Mouse (Mus musculus) liver, embryonic 15.5 days (tissue): ENCODE data around the gene Adprm. TPM values are rescaled to one million over a fixed set of nuclear protein-coding genes. Genes with fewer than 3 reads are reported as not detected.

Experiments
- ATAC-seq: fragments of 200-750 bp; cut with Nextera tagmentation; 2 replicates; pipeline ENCODE4 v1.8.0; 2017; ENCODE audit warnings: moderate number of reproducible peaks, mild to moderate bottlenecking, moderate library complexity; ENCODE audit not compliant: insufficient read depth
- H3K27ac ChIP-seq: fragments of 300-500 bp; sonication (generic); replicated peaks from 2 replicates; pipeline ENCODE4 v1.5.1; 2015; ENCODE audit warnings: mild to moderate bottlenecking, inconsistent platforms
- H3K27me3 ChIP-seq: fragments of 300-500 bp; sonication (generic); 2 replicates; pipeline ENCODE4 v1.6.1; 2015; ENCODE audit warnings: mild to moderate bottlenecking, inconsistent platforms
- H3K36me3 ChIP-seq: fragments of 300-500 bp; sonication (generic); replicated peaks from 2 replicates; pipeline ENCODE4 v1.6.1; 2015; ENCODE audit warnings: moderate library complexity, mild to moderate bottlenecking, inconsistent platforms
- H3K4me1 ChIP-seq: fragments of 300-500 bp; sonication (generic); replicated peaks from 2 replicates; pipeline ENCODE4 v1.6.1; 2015; ENCODE audit warnings: inconsistent platforms
- H3K4me2 ChIP-seq: fragments of 300-500 bp; sonication (generic); 2 replicates; pipeline ENCODE4 v1.6.1; 2015; ENCODE audit warnings: moderate library complexity, mild to moderate bottlenecking, inconsistent platforms
- H3K4me3 ChIP-seq: fragments of 300-500 bp; sonication (generic); replicated peaks from 2 replicates; pipeline ENCODE4 v1.5.1; 2015; ENCODE audit warnings: mild to moderate bottlenecking, inconsistent platforms
- H3K9ac ChIP-seq: fragments of 300-500 bp; sonication (generic); 2 replicates; pipeline ENCODE4 v1.6.1; 2015; ENCODE audit warnings: moderate library complexity, mild to moderate bottlenecking, inconsistent platforms
- H3K9me3 ChIP-seq: fragments of 300-500 bp; sonication (generic); replicated peaks from 2 replicates; pipeline ENCODE4 v1.6.1; 2016; ENCODE audit warnings: inconsistent platforms
- WGBS: fragments of 180-500 bp; shearing (Covaris S2); methylation state at CpG from one replicate; pipeline ENCODE4 v1.1.7; 2015; ENCODE audit warnings: mixed read lengths; ENCODE audit not compliant: insufficient replicate concordance; 5-methylcytosine and 5-hydroxymethylcytosine counted together
- polyA plus RNA-seq: library from polyadenylated mRNA; unstranded; fragments of >200 nt; fragmentation: Nextera tagmentation; extraction: Ambion mirVana; gene quantifications from 2 replicates; pipeline ENCODE4 v1.2.1, GENCODE M21; 2015

Gene Adprm
- polyA plus RNA-seq, 1 experiment from 2014 or later, result 10.3 TPM

DNA sequence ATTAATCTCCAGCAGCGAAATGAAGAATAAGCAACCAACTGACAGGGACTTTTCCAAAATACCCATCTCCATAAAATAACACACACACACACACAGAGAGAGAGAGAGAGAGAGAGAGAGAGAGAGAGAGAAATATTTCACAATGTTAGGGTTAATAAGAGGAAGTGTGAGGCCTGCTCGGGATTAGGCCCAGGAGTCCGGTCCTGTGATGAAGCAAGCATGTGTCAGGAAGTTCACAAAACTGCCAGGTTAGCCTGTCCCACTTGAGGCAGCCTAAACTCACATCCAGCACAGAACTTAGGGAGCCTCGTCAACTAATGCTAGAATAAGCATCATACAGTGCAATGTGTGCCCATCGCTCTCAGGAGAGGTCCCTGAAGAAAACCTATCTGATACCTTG is 5.2 kb downstream of the Adprm start:
- 59% methylated on average over 5 of the region's 5 CpGs for WGBS
- no peak for ATAC-seq

DNA sequence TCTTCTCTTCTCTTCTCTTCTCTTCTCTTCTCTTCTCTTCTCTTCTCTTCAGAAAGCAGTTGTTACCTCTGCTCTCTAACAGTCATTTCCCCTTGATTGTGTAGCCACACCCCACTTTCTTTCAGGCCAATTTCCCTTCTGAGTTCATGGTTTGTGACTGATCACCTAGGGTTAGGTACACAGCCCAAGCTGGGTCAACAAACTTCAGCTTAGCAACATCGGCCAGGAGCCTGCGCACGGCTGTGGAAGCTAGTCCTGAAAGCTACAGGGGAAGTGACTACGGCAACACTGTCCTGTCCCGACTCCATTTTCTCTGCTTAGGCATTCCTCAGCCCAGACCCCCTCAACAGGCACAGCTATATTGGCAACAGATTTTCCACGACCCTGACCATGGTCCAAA is 7.4 kb downstream of the Adprm start:
- peak; percentile 75 for ATAC-seq
- no peak overlapping the region for H3K4me3 ChIP-seq
- 0 out of 2 replicates have a peak overlapping the region, but pooled peaks have one; percentile 29 for H3K27ac ChIP-seq
- no peak overlapping the region for H3K4me2 ChIP-seq
- WGBS, result 64% methylated on average over 6 of the region's 6 CpGs
- peaks cover 26% of the 10 kb centered on the region for H3K36me3 ChIP-seq
- H3K9ac ChIP-seq, result no peak overlapping the region
- no peaks in the 10 kb centered on the region for H3K9me3 ChIP-seq
- peaks cover 14% of the 10 kb centered on the region for H3K4me1 ChIP-seq
- no peaks in the 10 kb centered on the region for H3K27me3 ChIP-seq

More for the DNA sequence above, 5.2 kb downstream of the Adprm start:
- Histone ChIP-seq H3K9ac (no peak overlapping the region), H3K27me3 (no peaks in the 10 kb centered on the region), H3K4me1 (peaks cover 19% of the 10 kb centered on the region), H3K9me3 (no peaks in the 10 kb centered on the region), H3K4me2 (no peak overlapping the region), H3K27ac (no peak overlapping the region), H3K36me3 (peaks cover 11% of the 10 kb centered on the region; the same call in 1 of the 2 replicates), H3K4me3 (no peak overlapping the region)

DNA sequence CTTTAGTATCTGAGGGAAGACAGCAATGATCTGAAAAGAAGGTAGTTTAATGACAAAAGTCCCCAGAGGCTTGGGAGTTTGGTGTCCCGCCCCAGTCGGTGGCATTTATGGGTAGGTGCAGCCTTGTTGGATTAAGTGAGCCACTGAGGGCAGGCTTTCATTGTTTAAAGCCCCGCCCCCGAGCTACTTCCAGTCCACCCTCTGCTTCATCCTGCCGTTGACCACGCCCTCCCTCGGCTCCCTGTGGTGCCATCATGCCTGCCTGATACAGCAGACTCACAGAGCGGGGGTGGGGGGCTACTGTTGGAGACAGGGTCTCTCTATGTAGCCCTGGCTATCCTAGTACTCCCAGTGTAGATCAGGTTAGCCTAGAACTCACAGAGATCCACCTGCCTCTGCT is 9.4 kb downstream of the Adprm start:
- WGBS, result 56% methylated on average over 8 of the region's 8 CpGs
- H3K27ac ChIP-seq, result no peak overlapping the region
- no peak overlapping the region for H3K9ac ChIP-seq
- H3K9me3 ChIP-seq, result no peaks in the 10 kb centered on the region
- no peaks in the 10 kb centered on the region for H3K27me3 ChIP-seq
- H3K36me3 ChIP-seq, result peaks cover 31% of the 10 kb centered on the region
- ATAC-seq, result no peak
- no peak overlapping the region for H3K4me3 ChIP-seq
- H3K4me2 ChIP-seq, result no peak overlapping the region
- peaks cover 11% of the 10 kb centered on the region; the same call in 1 of the 2 replicates for H3K4me1 ChIP-seq

DNA sequence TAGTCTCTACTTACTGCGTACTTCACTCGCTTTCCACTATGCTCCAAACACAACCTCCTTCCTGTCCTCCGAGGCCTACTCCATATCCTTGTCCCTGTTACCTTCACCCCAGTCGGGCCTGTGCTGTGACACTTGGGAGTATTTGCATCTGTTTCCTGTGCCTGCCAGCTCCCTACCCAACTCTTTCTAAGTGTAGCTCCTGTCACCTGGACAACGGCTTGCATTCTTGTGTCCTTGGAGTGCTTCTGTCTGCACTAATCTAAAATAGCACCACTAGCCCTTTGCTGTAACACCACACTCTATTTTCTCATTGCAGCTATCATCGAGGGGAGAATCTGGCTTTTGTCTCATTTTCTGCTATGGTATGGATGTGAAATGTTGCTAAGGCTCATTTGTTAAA is 11.9 kb downstream of the Adprm start:
- WGBS, result 79% methylated on average over 6 of the region's 6 CpGs
- no peak overlapping the region for H3K27ac ChIP-seq
- peaks cover 31% of the 10 kb centered on the region for H3K36me3 ChIP-seq
- H3K4me3 ChIP-seq, result no peak overlapping the region
- H3K9me3 ChIP-seq, result no peaks in the 10 kb centered on the region
- ATAC-seq, result no peak
- no peak overlapping the region for H3K4me2 ChIP-seq
- H3K4me1 ChIP-seq, result 0 out of 2 replicates have a peak, but pooled peaks cover 6% of the 10 kb centered on the region
- no peaks in the 10 kb centered on the region for H3K27me3 ChIP-seq
- H3K9ac ChIP-seq, result no peak overlapping the region

DNA sequence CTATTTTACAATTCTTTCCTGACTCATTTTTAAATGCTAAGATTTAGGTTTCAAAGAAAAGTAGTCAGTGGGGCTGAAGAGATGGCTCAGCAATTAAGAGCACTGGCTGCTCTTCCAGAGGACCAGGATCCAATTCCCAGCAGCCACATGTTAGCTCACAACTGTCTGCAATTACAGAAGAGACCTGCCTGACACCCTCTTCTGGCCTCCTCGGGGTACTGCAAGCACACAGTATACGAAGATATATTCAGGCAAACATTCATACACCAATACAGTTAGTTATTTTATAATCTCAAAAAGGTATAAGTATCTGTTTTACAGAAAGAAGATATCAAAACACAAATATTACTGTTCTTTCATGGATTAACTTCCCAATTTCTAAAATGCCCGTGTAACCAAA is 12.6 kb downstream of the Adprm start:
- Histone ChIP-seq H3K27ac (no peak overlapping the region), H3K4me1 (0 out of 2 replicates have a peak, but pooled peaks cover 4% of the 10 kb centered on the region), H3K4me3 (no peak overlapping the region), H3K36me3 (peaks cover 31% of the 10 kb centered on the region), H3K27me3 (no peaks in the 10 kb centered on the region), H3K9me3 (no peaks in the 10 kb centered on the region), H3K9ac (no peak overlapping the region), H3K4me2 (no peak overlapping the region)
- no peak for ATAC-seq
- WGBS, result 77% methylated on average over 3 of the region's 3 CpGs

DNA sequence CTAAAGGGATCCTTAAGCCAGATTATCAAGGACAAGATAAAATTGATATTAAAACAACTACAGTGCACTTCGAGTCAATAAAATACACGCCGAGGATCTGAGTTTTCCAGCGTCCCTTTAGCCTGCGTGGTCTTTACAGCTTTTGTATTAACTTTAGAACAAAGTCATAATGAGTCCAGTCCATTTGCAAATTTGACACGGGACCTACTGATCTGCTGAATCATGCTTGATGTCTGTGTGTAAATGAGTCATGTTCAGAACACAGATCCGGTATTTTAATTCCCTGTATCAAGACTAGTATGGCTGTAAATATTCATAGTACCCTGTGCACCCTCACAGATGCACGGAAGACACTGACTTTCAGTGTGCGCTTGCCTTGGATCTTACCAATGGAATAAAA is 15.5 kb downstream of the Adprm start:
- Histone ChIP-seq H3K4me1 (no peaks in the 10 kb centered on the region), H3K9ac (no peak overlapping the region), H3K4me2 (no peak overlapping the region), H3K27ac (no peak overlapping the region), H3K36me3 (peaks cover 25% of the 10 kb centered on the region), H3K4me3 (no peak overlapping the region), H3K27me3 (no peaks in the 10 kb centered on the region), H3K9me3 (no peaks in the 10 kb centered on the region)
- 78% methylated on average over 9 of the region's 9 CpGs for WGBS
- ATAC-seq, result no peak

DNA sequence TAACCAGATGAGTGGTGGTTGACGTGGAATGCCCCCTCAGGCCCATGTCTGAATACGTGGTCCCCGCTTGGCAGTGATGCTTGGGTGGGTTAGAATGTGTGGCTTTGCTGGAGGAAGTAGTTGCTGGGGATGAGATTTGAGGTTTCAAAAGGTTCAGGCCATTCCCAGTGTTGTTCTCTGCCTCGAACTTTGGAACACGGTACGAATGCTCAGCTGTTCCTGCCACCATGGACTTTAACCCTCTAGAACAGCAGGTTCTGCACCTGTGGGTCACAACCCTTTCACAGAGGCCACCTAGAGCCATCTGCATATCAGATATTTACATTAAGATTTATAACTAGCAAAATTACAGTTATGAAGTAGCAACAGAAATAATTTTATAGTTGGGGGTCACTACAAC is 16.2 kb downstream of the Adprm start:
- H3K4me1 ChIP-seq, result no peaks in the 10 kb centered on the region; the same call in 1 of the 2 replicates
- H3K27me3 ChIP-seq, result no peaks in the 10 kb centered on the region
- H3K4me3 ChIP-seq, result no peak overlapping the region
- H3K4me2 ChIP-seq, result no peak overlapping the region
- ATAC-seq, result no peak
- peaks cover 19% of the 10 kb centered on the region for H3K36me3 ChIP-seq
- no peak overlapping the region for H3K27ac ChIP-seq
- 59% methylated on average over 6 of the region's 6 CpGs for WGBS
- no peaks in the 10 kb centered on the region for H3K9me3 ChIP-seq
- H3K9ac ChIP-seq, result no peak overlapping the region

DNA sequence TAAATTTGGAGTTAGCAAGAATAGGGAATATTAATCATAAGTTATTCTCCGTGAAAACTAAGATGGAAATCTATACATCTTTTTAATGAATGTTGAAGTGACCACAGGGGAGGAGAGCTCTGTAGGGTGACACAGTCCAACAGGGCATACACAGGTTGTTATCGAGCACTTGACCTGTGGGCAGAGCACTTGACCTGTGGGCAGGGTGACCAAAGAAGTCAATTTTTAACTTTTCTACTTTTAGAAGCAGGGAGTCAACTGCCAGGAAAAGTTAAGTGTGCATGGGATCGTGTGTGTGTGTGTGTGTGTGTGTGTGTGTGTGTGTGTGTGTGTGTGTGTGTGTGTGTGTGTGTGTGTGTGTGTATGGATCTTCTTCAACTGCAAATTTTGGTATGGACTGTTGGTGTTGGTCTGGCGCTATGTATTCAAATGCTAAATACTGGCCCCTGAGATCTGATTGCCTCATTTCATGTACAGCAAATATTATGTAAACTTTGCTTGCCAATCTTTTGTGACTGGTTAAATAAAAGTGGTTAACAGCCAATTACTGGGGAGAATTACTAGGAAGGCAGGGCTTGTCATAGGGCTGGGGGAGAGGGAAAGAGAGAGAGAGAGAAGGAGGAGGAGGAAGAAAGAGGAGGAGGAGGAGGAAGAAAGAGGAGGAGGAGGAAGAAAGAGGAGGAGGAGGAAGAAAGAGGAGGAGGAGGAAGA is 17.5 kb downstream of the Adprm start:
- Histone ChIP-seq H3K9ac (no peak overlapping the region), H3K36me3 (peaks cover 7% of the 10 kb centered on the region; the same call in 1 of the 2 replicates), H3K27ac (no peak overlapping the region), H3K4me1 (no peaks in the 10 kb centered on the region; the same call in 1 of the 2 replicates), H3K4me2 (no peak overlapping the region), H3K27me3 (no peaks in the 10 kb centered on the region), H3K9me3 (no peaks in the 10 kb centered on the region), H3K4me3 (no peak overlapping the region)
- WGBS, result 48% methylated on average over 4 of the region's 4 CpGs
- ATAC-seq, result peak; percentile 79

DNA sequence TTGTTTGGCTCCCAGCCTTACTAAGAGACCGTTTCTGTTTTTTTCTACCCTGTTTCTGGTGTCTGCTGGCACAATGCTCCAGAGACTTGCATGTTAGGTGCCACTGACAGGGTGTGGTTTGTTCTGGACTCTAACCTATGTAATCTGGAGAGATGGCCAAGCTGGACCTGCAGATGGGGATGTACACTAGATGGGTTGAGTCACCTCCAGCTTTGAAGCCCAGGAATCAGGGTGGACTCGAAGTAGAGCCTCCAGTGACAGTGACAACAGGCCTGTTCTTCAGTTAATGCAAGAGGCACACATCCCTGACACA is 20.8 kb downstream of the Adprm start:
- Histone ChIP-seq H3K9ac (no peak overlapping the region), H3K9me3 (no peaks in the 10 kb centered on the region), H3K4me2 (no peak overlapping the region), H3K4me1 (no peaks in the 10 kb centered on the region; the same call in 1 of the 2 replicates), H3K36me3 (no peaks in the 10 kb centered on the region), H3K27me3 (0 out of 2 replicates have a peak, but pooled peaks cover 5% of the 10 kb centered on the region), H3K4me3 (no peak overlapping the region), H3K27ac (no peak overlapping the region)
- 55% methylated on average over 2 of the region's 2 CpGs for WGBS
- no peak for ATAC-seq

DNA sequence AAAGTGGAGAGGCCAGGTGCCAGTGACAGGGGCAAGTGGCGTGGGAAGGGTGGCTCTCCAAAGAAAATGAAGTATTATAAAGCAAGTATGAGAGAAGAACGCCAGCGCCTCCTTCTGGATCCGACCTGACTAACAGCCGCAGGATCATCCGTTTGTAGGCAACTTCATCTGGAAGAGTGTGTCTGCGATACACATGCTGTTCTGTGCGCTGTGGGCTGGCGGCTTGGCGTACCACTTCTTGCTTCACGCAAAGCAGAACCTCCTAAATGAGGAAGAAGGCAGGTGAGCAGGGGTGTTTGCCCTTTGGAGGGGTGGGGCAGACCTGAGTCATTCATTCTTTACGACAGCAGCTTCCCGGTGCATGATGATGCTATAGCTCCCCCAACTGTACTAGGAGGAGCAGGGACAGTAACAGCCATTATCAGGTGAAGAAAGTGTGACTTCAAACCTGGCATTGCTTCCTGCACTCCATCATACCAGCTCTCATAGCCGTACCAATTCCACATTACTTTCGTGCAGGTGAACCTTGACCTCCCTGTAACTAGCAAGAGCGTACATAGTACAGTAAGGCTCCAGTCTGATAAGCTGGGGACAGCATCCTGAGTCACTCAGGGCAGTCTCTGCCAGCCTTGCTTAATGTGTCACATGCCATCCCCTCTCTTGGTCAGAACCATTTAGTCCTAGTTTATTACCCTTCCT is 21.3 kb downstream of the Adprm start:
- no peaks in the 10 kb centered on the region for H3K9me3 ChIP-seq
- H3K4me1 ChIP-seq, result no peaks in the 10 kb centered on the region; the same call in 1 of the 2 replicates
- WGBS, result 45% methylated on average over 16 of the region's 16 CpGs
- H3K4me3 ChIP-seq, result no peak overlapping the region
- H3K36me3 ChIP-seq, result no peaks in the 10 kb centered on the region
- no peak overlapping the region for H3K27ac ChIP-seq
- no peak overlapping the region for H3K4me2 ChIP-seq
- H3K9ac ChIP-seq, result no peak overlapping the region
- H3K27me3 ChIP-seq, result 0 out of 2 replicates have a peak, but pooled peaks cover 9% of the 10 kb centered on the region
- ATAC-seq, result no peak

DNA sequence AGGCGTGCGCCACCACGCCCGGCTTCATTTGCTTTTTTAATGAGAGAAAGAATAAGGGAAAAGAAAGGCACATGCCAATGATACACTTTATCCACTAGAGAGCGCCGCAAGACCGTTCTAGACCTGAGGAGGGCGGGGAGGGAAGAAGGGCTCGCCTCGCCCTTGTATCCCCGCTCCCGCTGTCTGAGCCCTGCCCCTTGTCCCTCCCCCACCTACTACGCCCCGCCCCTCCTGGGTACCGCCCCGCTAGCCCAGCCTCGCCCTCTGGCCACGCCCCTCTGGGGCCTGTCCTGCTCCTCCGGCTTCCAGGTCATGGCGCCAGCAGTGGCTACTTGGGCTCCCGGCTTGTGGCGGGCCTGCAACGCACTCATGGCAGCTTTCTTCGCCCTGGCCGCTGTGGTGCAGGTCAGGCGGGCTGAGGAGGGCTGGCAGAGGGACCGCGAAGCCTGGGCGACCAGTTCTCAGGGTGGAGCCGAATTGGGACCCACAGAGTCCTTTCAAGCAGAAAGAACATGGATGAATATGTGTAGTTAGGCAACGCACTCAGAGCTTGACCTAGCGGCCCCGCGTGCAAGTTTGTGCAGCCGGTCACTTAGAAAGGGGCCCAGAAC is 27.4 kb downstream of the Adprm start, which contains the start of gene Tmem220:
Gene Tmem220 (plus strand): TSS at position 288 of the 611 bp plus-strand sequence.
- H3K4me1 ChIP-seq, result peaks cover 22% of the 10 kb centered on the region
- peak within 1 kb of the TSS; percentile 60 for H3K4me3 ChIP-seq
- H3K4me2 ChIP-seq, result peak within 1 kb of the TSS; percentile 82
- H3K9me3 ChIP-seq, result no peaks in the 10 kb centered on the region
- H3K9ac ChIP-seq, result peak within 1 kb of the TSS; percentile 62
- ATAC-seq, result peak; percentile 99
- H3K27me3 ChIP-seq, result peaks cover 29% of the 10 kb centered on the region
- WGBS, result under 1% methylated on average over 35 of the region's 35 CpGs
- 0 out of 2 replicates have a peak within 1 kb of the TSS, but pooled peaks have one; percentile 29 for H3K27ac ChIP-seq
- H3K36me3 ChIP-seq, result no peaks in the 10 kb centered on the region
